ENCODE assay signal across 11 mouse cellular contexts in genomic region chr4:84109771-84110503, GRCm38 (mm10).
DNase-seq lines count a peak whose midpoint lies in the region; ATAC-seq lines count a peak whose summit lies in the region.
"Had no signal": no experiment of that assay in that cellular context is flagged by ENCODE, and none has a peak within 500 bp of the region (broad histone marks: within the 10 kb centered on the region; RNA-seq: fewer than 3 reads in every experiment).

No protein-coding gene starts in this region.

- 7% methylated on average over 12 of the region's 12 CpGs for WGBS in neural tube, embryonic 15.5 days
- 4% methylated on average over 12 of the region's 12 CpGs for WGBS in hindbrain, embryonic 13.5 days

- H3K36me3 ChIP-seq in neural tube, embryonic 15.5 days: no peaks in the 10 kb centered on the region
- H3K36me3 ChIP-seq in hindbrain, embryonic 13.5 days: no peaks in the 10 kb centered on the region
- H3K36me3 ChIP-seq: G1E had no signal

- peaks cover 12% of the 10 kb centered on the region for H3K4me1 ChIP-seq in neural tube, embryonic 15.5 days
- H3K4me1 ChIP-seq in hindbrain, embryonic 13.5 days (replicated peaks): peaks cover 16% of the 10 kb centered on the region

- H3K27me3 ChIP-seq in neural tube, embryonic 15.5 days (replicated peaks): no peaks in the 10 kb centered on the region
- peaks cover 12% of the 10 kb centered on the region; the same call in 1 of the 2 replicates for H3K27me3 ChIP-seq in hindbrain, embryonic 13.5 days

- no peak overlapping the region for H3K9ac ChIP-seq in neural tube, embryonic 15.5 days (replicated peaks)
- H3K9ac ChIP-seq in hindbrain, embryonic 13.5 days: no peak overlapping the region

- H3K4me3 ChIP-seq in neural tube, embryonic 15.5 days (replicated peaks): no peak overlapping the region
- no peak overlapping the region for H3K4me3 ChIP-seq in hindbrain, embryonic 13.5 days

- no peak for ATAC-seq in neural tube, embryonic 15.5 days (ENCODE audit: low FRiP score)
- ATAC-seq in hindbrain, embryonic 13.5 days (ENCODE audit: low FRiP score): peak; percentile 61; the same call in 1 of the 2 replicates

- DNase-seq in neural tube, embryonic 10.5 days (ENCODE audit: extremely low spot score, low spot score): peak; percentile 58
- peak; percentile 58 for DNase-seq in mesoderm, embryonic 11.5 days (ENCODE audit: low read depth, low spot score)
- no peak for DNase-seq in ovary, postnatal 36 days (ENCODE audit: low spot score)
- no peak for DNase-seq in testis, postnatal 10 days (ENCODE audit: low spot score)
- no peak for DNase-seq in adrenal gland, adult 18-20 months (ENCODE audit: low spot score in 2 of 2)
- DNase-seq: adrenal gland, adult 8-10 months; thymus, postnatal 4 days had no signal

- no peak overlapping the region for H3K27ac ChIP-seq in neural tube, embryonic 15.5 days (replicated peaks)
- no peak overlapping the region for H3K27ac ChIP-seq in hindbrain, embryonic 13.5 days

- H3K4me2 ChIP-seq in neural tube, embryonic 15.5 days: no peak overlapping the region
- no peak overlapping the region for H3K4me2 ChIP-seq in hindbrain, embryonic 13.5 days
- H3K4me2 ChIP-seq: liver, embryonic 11.5 days had no signal

- H3K9me3 ChIP-seq in neural tube, embryonic 15.5 days (replicated peaks): no peaks in the 10 kb centered on the region
- no peaks in the 10 kb centered on the region for H3K9me3 ChIP-seq in hindbrain, embryonic 13.5 days

Comparison
In these comparisons a context has a peak if more than half of its experiments do, and no peak if none do; other contexts are left out.
1. DNase-seq: peak in neural tube, embryonic 10.5 days (single experiment) and mesoderm, embryonic 11.5 days (single experiment); none in ovary, postnatal 36 days (single experiment), testis, postnatal 10 days (single experiment) and adrenal gland, adult 18-20 months (0 of 2).